Mouse (Mus musculus) A20 (cell line): ENCODE results near the gene Epha8.

ENCODE experiments used
- DNase-seq: peaks from one replicate; pipeline ENCODE4 v3.0.0-alpha.2; 2011; ENCODE audit warnings: low read depth, low spot score

The Epha8 gene

GRCm38 (mm10) chr4:136954562-136954961 is 2.1 kb downstream of the Epha8 start:
- DNase-seq = no peak

GRCm38 (mm10) chr4:136949266-136949989 is 7.2 kb downstream of the Epha8 start:
- no peak for DNase-seq

GRCm38 (mm10) chr4:136945397-136945796 is 11.2 kb downstream of the Epha8 start:
- DNase-seq = peak; percentile 25

- no peak for DNase-seq
Measured at GRCm38 (mm10) chr4:136944558-136945350, 11.9 kb downstream of the Epha8 start.

GRCm38 (mm10) chr4:136943175-136943574 is 13.4 kb downstream of the Epha8 start:
- no peak for DNase-seq

- no peak for DNase-seq
Measured at GRCm38 (mm10) chr4:136942761-136943160, 13.9 kb downstream of the Epha8 start.

GRCm38 (mm10) chr4:136937935-136938334 is 18.7 kb downstream of the Epha8 start:
- DNase-seq = no peak

- DNase-seq = no peak
Measured at GRCm38 (mm10) chr4:136937344-136937743, 19.3 kb downstream of the Epha8 start.

GRCm38 (mm10) chr4:136934746-136935613 is 21.6 kb downstream of the Epha8 start:
- DNase-seq = no peak

- no peak for DNase-seq
Measured at GRCm38 (mm10) chr4:136930474-136930873, 26.1 kb downstream of the Epha8 start.

GRCm38 (mm10) chr4:136928928-136929327 is 27.7 kb downstream of the Epha8 start:
- peak; percentile 54 for DNase-seq

GRCm38 (mm10) chr4:136925804-136926203 is 30.8 kb downstream of the Epha8 start:
- no peak for DNase-seq

GRCm38 (mm10) chr4:136924529-136924928 is 32.1 kb downstream of the Epha8 start:
- DNase-seq = peak; percentile 56

GRCm38 (mm10) chr4:136919526-136919925 is 37.1 kb downstream of the Epha8 start:
- DNase-seq = no peak

- DNase-seq = no peak
Measured at GRCm38 (mm10) chr4:136918834-136919233, 37.8 kb downstream of the Epha8 start.

GRCm38 (mm10) chr4:136917165-136917524 is 39.5 kb downstream of the Epha8 start:
- no peak for DNase-seq

GRCm38 (mm10) chr4:136916359-136917164 is 40.1 kb downstream of the Epha8 start:
- no peak for DNase-seq

GRCm38 (mm10) chr4:136912841-136913240 is 43.8 kb downstream of the Epha8 start:
- no peak for DNase-seq

GRCm38 (mm10) chr4:136911804-136912203 is 44.8 kb downstream of the Epha8 start:
- DNase-seq = no peak

GRCm38 (mm10) chr4:136911211-136911646 is 45.4 kb downstream of the Epha8 start:
- DNase-seq = no peak

- DNase-seq = no peak
Measured at GRCm38 (mm10) chr4:136907809-136908208, 48.8 kb downstream of the Epha8 start.
